Mouse (Mus musculus): ENCODE data around the gene Acaca. TPM values are rescaled to one million over a fixed set of nuclear protein-coding genes. Genes with fewer than 3 reads are reported as not detected.

Acaca gene
- polyA plus RNA-seq, 1 experiment from 2014 or later: 20.5 TPM

GRCm38 (mm10) chr11:84268068-84268467, 138.6 kb downstream of the Acaca start:
- Histone ChIP-seq H3K9ac (no peak overlapping the region), H3K27me3 (ENCODE audit: insufficient read depth, low read length) (no peaks in the 10 kb centered on the region), H3K4me3 (ENCODE audit: low read depth, low read length) (no peak overlapping the region), H3K27ac (ENCODE audit: low read depth) (no peak overlapping the region), H3K4me2 (no peak overlapping the region), H3K36me3 (ENCODE audit: insufficient read depth) (peaks cover 62% of the 10 kb centered on the region), H3K4me1 (ENCODE audit: insufficient read depth) (no peaks in the 10 kb centered on the region), H3K9me3 (ENCODE audit: low read depth, low read length) (no peaks in the 10 kb centered on the region)
- peak; percentile 31 for DNase-seq
- no peak for ATAC-seq (ENCODE audit: insufficient read depth)
- peak; percentile 37 for TF ChIP-seq CTCF (IDR thresholded peaks at IDR 0.05; ENCODE audit: low read depth)

DNA sequence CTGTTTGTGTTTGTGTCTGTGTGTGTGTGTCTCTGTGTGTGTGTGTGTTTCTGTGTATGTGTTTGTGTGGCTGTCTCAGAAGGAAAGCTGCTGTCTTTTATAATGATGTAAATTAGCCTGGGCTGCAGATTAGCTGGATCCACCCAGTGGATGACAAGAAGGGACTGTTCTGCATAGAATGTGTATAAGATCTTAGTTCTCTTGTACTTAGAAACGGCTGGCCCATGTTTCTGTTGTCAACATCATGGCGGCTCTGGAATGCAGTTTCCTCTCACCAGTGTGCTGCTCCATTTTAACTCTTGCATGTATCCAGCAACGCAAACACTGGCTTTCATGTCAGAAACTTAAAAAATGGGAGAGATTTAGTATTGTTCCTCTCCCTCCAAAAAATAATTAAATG, 141.0 kb downstream of the Acaca start:
- no peaks in the 10 kb centered on the region for H3K9me3 ChIP-seq (ENCODE audit: low read depth, low read length)
- WGBS: 55% methylated on average over 3 of the region's 3 CpGs
- no peak for DNase-seq
- H3K9ac ChIP-seq: no peak overlapping the region
- no peak for TF ChIP-seq CTCF (IDR thresholded peaks at IDR 0.05; ENCODE audit: low read depth)
- no peaks in the 10 kb centered on the region for H3K27me3 ChIP-seq (ENCODE audit: insufficient read depth, low read length)
- ATAC-seq (ENCODE audit: insufficient read depth): no peak
- H3K4me2 ChIP-seq: no peak overlapping the region
- H3K36me3 ChIP-seq (ENCODE audit: insufficient read depth): peaks cover 50% of the 10 kb centered on the region
- no peaks in the 10 kb centered on the region for H3K4me1 ChIP-seq (ENCODE audit: insufficient read depth)
- no peak overlapping the region for H3K4me3 ChIP-seq (ENCODE audit: low read depth, low read length)
- no peak overlapping the region for H3K27ac ChIP-seq (ENCODE audit: low read depth)

DNA sequence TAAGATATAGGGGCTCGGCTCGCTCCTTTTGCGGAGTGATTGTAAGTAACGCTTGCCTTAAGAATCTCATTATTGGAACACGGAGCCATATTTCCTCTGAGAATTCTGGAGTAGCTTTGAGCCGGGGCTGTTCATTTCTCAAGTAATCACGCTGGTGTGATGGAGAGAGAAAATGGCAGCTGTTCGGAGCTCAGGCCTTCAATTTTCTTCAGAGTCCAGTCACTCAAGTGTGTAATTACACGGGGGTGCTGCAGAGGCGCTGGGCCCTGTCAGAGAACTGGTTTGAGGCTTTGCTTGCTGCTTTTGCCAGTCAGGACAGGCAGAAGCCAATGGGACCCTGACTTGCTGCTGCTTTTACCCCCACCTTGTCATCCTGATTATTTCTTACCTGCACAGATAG, 142.5 kb downstream of the Acaca start:
- H3K27me3 ChIP-seq (ENCODE audit: insufficient read depth, low read length): no peaks in the 10 kb centered on the region
- no peak for TF ChIP-seq CTCF (IDR thresholded peaks at IDR 0.05; ENCODE audit: low read depth)
- 81% methylated on average over 10 of the region's 10 CpGs for WGBS
- no peak for ATAC-seq (ENCODE audit: insufficient read depth)
- H3K36me3 ChIP-seq (ENCODE audit: insufficient read depth): peaks cover 53% of the 10 kb centered on the region
- no peak overlapping the region for H3K4me2 ChIP-seq
- H3K9ac ChIP-seq: no peak overlapping the region
- DNase-seq: no peak
- no peak overlapping the region for H3K27ac ChIP-seq (ENCODE audit: low read depth)
- H3K4me1 ChIP-seq (ENCODE audit: insufficient read depth): no peaks in the 10 kb centered on the region
- H3K9me3 ChIP-seq (ENCODE audit: low read depth, low read length): no peaks in the 10 kb centered on the region
- no peak overlapping the region for H3K4me3 ChIP-seq (ENCODE audit: low read depth, low read length)

GRCm38 (mm10) chr11:84272574-84272973, 143.1 kb downstream of the Acaca start:
- no peak overlapping the region for H3K27ac ChIP-seq (ENCODE audit: low read depth)
- H3K4me1 ChIP-seq (ENCODE audit: insufficient read depth): no peaks in the 10 kb centered on the region
- H3K36me3 ChIP-seq (ENCODE audit: insufficient read depth): peaks cover 52% of the 10 kb centered on the region
- H3K4me3 ChIP-seq (ENCODE audit: low read depth, low read length): no peak overlapping the region
- DNase-seq (no peak), ATAC-seq (ENCODE audit: insufficient read depth) (no peak)
- H3K9me3 ChIP-seq (ENCODE audit: low read depth, low read length): no peaks in the 10 kb centered on the region
- H3K27me3 ChIP-seq (ENCODE audit: insufficient read depth, low read length): no peaks in the 10 kb centered on the region
- no peak overlapping the region for H3K4me2 ChIP-seq
- H3K9ac ChIP-seq: no peak overlapping the region
- 86% methylated on average over 3 of the region's 3 CpGs for WGBS
- no peak for TF ChIP-seq CTCF (IDR thresholded peaks at IDR 0.05; ENCODE audit: low read depth)

DNA sequence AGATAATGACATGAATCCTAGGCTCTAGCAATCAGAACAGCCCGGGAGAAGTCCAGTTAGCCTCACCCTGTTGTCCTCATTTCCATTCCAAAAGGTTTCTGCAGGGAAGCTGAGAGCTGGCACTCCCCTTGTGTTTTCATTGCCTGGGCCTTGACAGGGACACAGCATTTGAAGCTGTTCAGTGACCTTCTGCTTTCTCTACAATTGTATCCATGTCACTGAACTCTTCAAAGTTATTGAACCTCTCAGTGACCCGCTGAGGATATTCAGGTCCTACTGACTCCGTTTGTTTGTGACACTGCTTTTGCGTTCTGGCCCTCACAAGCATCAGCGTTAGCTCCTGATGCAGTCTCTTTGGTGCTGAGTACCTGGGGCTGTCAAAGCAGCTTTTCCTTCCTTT, 147.5 kb downstream of the Acaca start:
- Histone ChIP-seq H3K9me3 (ENCODE audit: low read depth, low read length) (no peaks in the 10 kb centered on the region), H3K27ac (ENCODE audit: low read depth) (no peak overlapping the region), H3K36me3 (ENCODE audit: insufficient read depth) (peaks cover 50% of the 10 kb centered on the region), H3K4me1 (ENCODE audit: insufficient read depth) (no peaks in the 10 kb centered on the region), H3K9ac (no peak overlapping the region), H3K27me3 (ENCODE audit: insufficient read depth, low read length) (no peaks in the 10 kb centered on the region), H3K4me2 (no peak overlapping the region), H3K4me3 (ENCODE audit: low read depth, low read length) (no peak overlapping the region)
- no peak for DNase-seq
- no peak for ATAC-seq (ENCODE audit: insufficient read depth)
- TF ChIP-seq CTCF (IDR thresholded peaks at IDR 0.05; ENCODE audit: low read depth): no peak
- 78% methylated on average over 5 of the region's 5 CpGs for WGBS

- no peak for DNase-seq
- no peaks in the 10 kb centered on the region for H3K4me1 ChIP-seq (ENCODE audit: insufficient read depth)
- H3K4me3 ChIP-seq (ENCODE audit: low read depth, low read length): no peak overlapping the region
- H3K27ac ChIP-seq (ENCODE audit: low read depth): no peak overlapping the region
- TF ChIP-seq CTCF (IDR thresholded peaks at IDR 0.05; ENCODE audit: low read depth): peak; percentile 22; the same call in 1 of the 2 replicates
- no peaks in the 10 kb centered on the region for H3K27me3 ChIP-seq (ENCODE audit: insufficient read depth, low read length)
- no peak overlapping the region for H3K4me2 ChIP-seq
- H3K9me3 ChIP-seq (ENCODE audit: low read depth, low read length): no peaks in the 10 kb centered on the region
- H3K9ac ChIP-seq: no peak overlapping the region
- no peak for ATAC-seq (ENCODE audit: insufficient read depth)
- WGBS: 87% methylated on average over 5 of the region's 5 CpGs
- peaks cover 35% of the 10 kb centered on the region for H3K36me3 ChIP-seq (ENCODE audit: insufficient read depth)
Measured at GRCm38 (mm10) chr11:84281280-84281679, 151.8 kb downstream of the Acaca start.

- Histone ChIP-seq H3K9ac (no peak overlapping the region), H3K27me3 (ENCODE audit: insufficient read depth, low read length) (no peaks in the 10 kb centered on the region), H3K4me1 (ENCODE audit: insufficient read depth) (no peaks in the 10 kb centered on the region), H3K36me3 (ENCODE audit: insufficient read depth) (peaks cover 23% of the 10 kb centered on the region; the same call in 1 of the 2 replicates), H3K9me3 (ENCODE audit: low read depth, low read length) (no peaks in the 10 kb centered on the region), H3K4me3 (ENCODE audit: low read depth, low read length) (no peak overlapping the region), H3K27ac (ENCODE audit: low read depth) (no peak overlapping the region), H3K4me2 (no peak overlapping the region)
- DNase-seq (no peak), ATAC-seq (ENCODE audit: insufficient read depth) (no peak)
- 76% methylated on average over 7 of the region's 7 CpGs for WGBS
- no peak for TF ChIP-seq CTCF (IDR thresholded peaks at IDR 0.05; ENCODE audit: low read depth)
Measured at GRCm38 (mm10) chr11:84282944-84283703, 153.7 kb downstream of the Acaca start.
